In the genomic region with DNA sequence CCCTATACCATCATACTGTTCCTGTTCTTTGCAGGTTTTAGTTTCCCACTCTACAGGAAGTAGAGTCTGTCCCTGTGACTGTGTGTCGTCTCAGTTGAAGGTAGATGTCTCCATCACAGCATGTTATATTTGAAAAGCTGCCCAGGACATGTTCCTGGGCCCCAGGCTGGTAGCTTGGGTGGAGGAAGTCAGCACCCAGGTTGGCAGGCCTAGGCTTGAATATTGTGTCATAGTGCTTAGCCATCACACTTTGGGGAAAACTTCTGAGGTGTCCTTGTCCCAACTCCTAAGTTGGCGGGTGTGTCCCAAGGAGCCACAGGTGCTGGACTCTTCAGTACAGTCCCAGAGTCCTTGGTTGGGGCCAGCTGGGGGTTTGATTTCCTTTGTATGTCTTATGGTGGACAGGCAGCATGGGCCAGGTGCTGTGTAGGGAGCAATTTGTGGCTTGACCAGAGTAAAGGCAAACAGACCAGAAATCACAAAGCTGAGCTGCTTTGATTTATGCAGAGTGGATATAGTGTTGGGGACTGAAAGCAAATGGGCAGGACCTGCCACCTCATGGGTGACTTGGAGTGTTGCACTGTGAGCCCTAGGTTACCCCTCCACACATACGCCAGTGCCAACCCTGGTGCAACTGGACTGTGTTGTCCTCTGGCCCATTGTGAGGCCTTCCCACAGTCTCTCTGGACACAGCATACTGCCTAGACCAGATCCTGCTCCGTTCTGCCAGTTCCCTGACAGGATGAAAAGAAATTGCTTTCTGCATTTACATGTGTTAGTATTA, we compare ENCODE assay signal across 21 mouse cellular contexts. TPM values are rescaled to one million over a fixed set of nuclear protein-coding genes. Genes with fewer than 3 reads are reported as not detected.
A peak's percentile ranks its signal among the peaks of the same experiment; 100 is the strongest.
DNase-seq lines count a peak whose midpoint lies in the region; ATAC-seq and TF ChIP-seq lines count a peak whose summit lies in the region.
"Had no signal": no experiment of that assay in that cellular context is flagged by ENCODE, and none has a peak within 500 bp of the region (broad histone marks: within the 10 kb centered on the region; RNA-seq: fewer than 3 reads in every experiment).

No protein-coding gene starts in this region.

- peaks cover 9% of the 10 kb centered on the region for H3K36me3 ChIP-seq in forebrain, embryonic 16.5 days (ENCODE audit: control insufficient read depth, insufficient read depth)
- peaks cover 37% of the 10 kb centered on the region for H3K36me3 ChIP-seq in forebrain, embryonic 13.5 days (ENCODE audit: poor library complexity, severe bottlenecking)
- H3K36me3 ChIP-seq in hindbrain, postnatal 0 days (ENCODE audit: insufficient read depth, low read length), result peaks cover 16% of the 10 kb centered on the region; the same call in 1 of the 2 replicates
- peaks cover 40% of the 10 kb centered on the region for H3K36me3 ChIP-seq in hindbrain, embryonic 10.5 days
- peaks cover 78% of the 10 kb centered on the region for H3K36me3 ChIP-seq in megakaryocyte, embryonic 14.5 days (replicated peaks; ENCODE audit: low read length)
- H3K36me3 ChIP-seq in stomach, embryonic 16.5 days (ENCODE audit: control insufficient read depth, insufficient read depth, low read length), result no peaks in the 10 kb centered on the region

- no peaks in the 10 kb centered on the region for H3K9me3 ChIP-seq in forebrain, embryonic 16.5 days (ENCODE audit: control insufficient read depth, low read length)
- H3K9me3 ChIP-seq in forebrain, embryonic 13.5 days (replicated peaks), result no peaks in the 10 kb centered on the region
- no peaks in the 10 kb centered on the region for H3K9me3 ChIP-seq in hindbrain, postnatal 0 days (ENCODE audit: low read length)
- no peaks in the 10 kb centered on the region for H3K9me3 ChIP-seq in hindbrain, embryonic 10.5 days
- no peaks in the 10 kb centered on the region for H3K9me3 ChIP-seq in megakaryocyte, embryonic 14.5 days
- H3K9me3 ChIP-seq in stomach, embryonic 16.5 days (replicated peaks; ENCODE audit: control insufficient read depth, low read length), result no peaks in the 10 kb centered on the region
- H3K9me3 ChIP-seq: embryonic facial prominence, embryonic 15.5 days; heart, embryonic 15.5 days; hindbrain, embryonic 12.5 days; kidney, embryonic 15.5 days had no signal

- no peaks in the 10 kb centered on the region; the same call in 1 of the 2 replicates for H3K4me1 ChIP-seq in forebrain, embryonic 16.5 days (replicated peaks; ENCODE audit: control insufficient read depth, insufficient read depth, low read length)
- peaks cover 14% of the 10 kb centered on the region for H3K4me1 ChIP-seq in forebrain, embryonic 13.5 days
- H3K4me1 ChIP-seq in hindbrain, postnatal 0 days (ENCODE audit: insufficient read depth, low read length), result peaks cover 4% of the 10 kb centered on the region; the same call in 1 of the 2 replicates
- peaks cover 36% of the 10 kb centered on the region for H3K4me1 ChIP-seq in hindbrain, embryonic 10.5 days (replicated peaks)
- peaks cover 100% of the 10 kb centered on the region for H3K4me1 ChIP-seq in megakaryocyte, embryonic 14.5 days
- peaks cover 32% of the 10 kb centered on the region for H3K4me1 ChIP-seq in stomach, embryonic 16.5 days (ENCODE audit: control insufficient read depth, insufficient read depth, low read length)

- no peaks in the 10 kb centered on the region for H3K27me3 ChIP-seq in forebrain, embryonic 16.5 days (replicated peaks; ENCODE audit: control insufficient read depth, insufficient read depth, low read length)
- no peaks in the 10 kb centered on the region for H3K27me3 ChIP-seq in forebrain, embryonic 13.5 days
- no peaks in the 10 kb centered on the region for H3K27me3 ChIP-seq in hindbrain, postnatal 0 days (ENCODE audit: insufficient read depth, low read length)
- H3K27me3 ChIP-seq in hindbrain, embryonic 10.5 days (ENCODE audit: insufficient read depth, poor library complexity, severe bottlenecking), result no peaks in the 10 kb centered on the region
- H3K27me3 ChIP-seq in megakaryocyte, embryonic 14.5 days (replicated peaks), result no peaks in the 10 kb centered on the region
- no peaks in the 10 kb centered on the region for H3K27me3 ChIP-seq in stomach, embryonic 16.5 days (ENCODE audit: control insufficient read depth, insufficient read depth, low read length)
- H3K27me3 ChIP-seq: embryonic facial prominence, embryonic 15.5 days; heart, embryonic 15.5 days; hindbrain, embryonic 12.5 days; kidney, embryonic 15.5 days; Patski had no signal

- WGBS in forebrain, embryonic 16.5 days, result 76% methylated on average over 4 of the region's 4 CpGs
- 76% methylated on average over 4 of the region's 4 CpGs for WGBS in forebrain, embryonic 13.5 days
- 67% methylated on average over 4 of the region's 4 CpGs for WGBS in hindbrain, postnatal 0 days
- WGBS in hindbrain, embryonic 10.5 days, result 90% methylated on average over 4 of the region's 4 CpGs
- 70% methylated on average over 4 of the region's 4 CpGs for WGBS in stomach, embryonic 16.5 days

- H3K4me3 ChIP-seq in forebrain, embryonic 16.5 days (replicated peaks; ENCODE audit: low read length), result no peak overlapping the region
- no peak overlapping the region for H3K4me3 ChIP-seq in forebrain, embryonic 13.5 days
- H3K4me3 ChIP-seq in hindbrain, postnatal 0 days (ENCODE audit: low read length), result no peak overlapping the region
- no peak overlapping the region for H3K4me3 ChIP-seq in hindbrain, embryonic 10.5 days
- peak overlapping the region; percentile 31 for H3K4me3 ChIP-seq in megakaryocyte, embryonic 14.5 days (replicated peaks)
- H3K4me3 ChIP-seq in stomach, embryonic 16.5 days (replicated peaks; ENCODE audit: low read length), result no peak overlapping the region
- H3K4me3 ChIP-seq: embryonic facial prominence, embryonic 15.5 days; heart, embryonic 15.5 days; hindbrain, embryonic 12.5 days; kidney, embryonic 15.5 days had no signal

- no peak overlapping the region for H3K4me2 ChIP-seq in forebrain, embryonic 16.5 days (ENCODE audit: low read length)
- H3K4me2 ChIP-seq in forebrain, embryonic 13.5 days, result no peak overlapping the region
- no peak overlapping the region for H3K4me2 ChIP-seq in hindbrain, postnatal 0 days (ENCODE audit: low read depth, low read length)
- no peak overlapping the region for H3K4me2 ChIP-seq in stomach, embryonic 16.5 days (ENCODE audit: low read depth, low read length)
- H3K4me2 ChIP-seq: embryonic facial prominence, embryonic 15.5 days; heart, embryonic 15.5 days; hindbrain, embryonic 12.5 days; kidney, embryonic 15.5 days; midbrain, embryonic 11.5 days had no signal

- TF ChIP-seq CTCF in hindbrain, postnatal 0 days (IDR thresholded peaks at IDR 0.05; ENCODE audit: low read depth), result peak; percentile 28; the same call in 1 of the 2 replicates

- H3K9ac ChIP-seq in forebrain, embryonic 16.5 days (replicated peaks; ENCODE audit: low read depth, low read length), result no peak overlapping the region
- H3K9ac ChIP-seq in forebrain, embryonic 13.5 days, result no peak overlapping the region
- H3K9ac ChIP-seq in hindbrain, postnatal 0 days (replicated peaks; ENCODE audit: low read length), result no peak overlapping the region
- H3K9ac ChIP-seq in stomach, embryonic 16.5 days (ENCODE audit: low read length), result no peak overlapping the region
- H3K9ac ChIP-seq: embryonic facial prominence, embryonic 15.5 days; heart, embryonic 15.5 days; hindbrain, embryonic 12.5 days; kidney, embryonic 15.5 days had no signal

- ATAC-seq in forebrain, embryonic 16.5 days, result peak; percentile 49; the same call in 1 of the 2 replicates
- ATAC-seq in forebrain, embryonic 13.5 days, result no peak
- peak; percentile 48; the same call in 1 of the 2 replicates for ATAC-seq in hindbrain, postnatal 0 days
- no peak for ATAC-seq in megakaryocyte, adult 5-6 weeks (ENCODE audit: poor library complexity, severe bottlenecking)
- no peak for ATAC-seq in stomach, embryonic 16.5 days (ENCODE audit: insufficient read depth, low FRiP score)
- ATAC-seq: activated CD4-positive, CD25-positive, alpha-beta regulatory T cell, adult 4 months; Patski had no signal

- DNase-seq in hindbrain, postnatal 0 days (ENCODE audit: low spot score), result peak; percentile 23
- no peak for DNase-seq in hindbrain, embryonic 10.5 days (ENCODE audit: low spot score)
- DNase-seq: B cell, adult 2 months; cerebellum, adult 9-10 months; gastrocnemius, postnatal 10 days; left cerebral cortex, postnatal 4 days; lung, postnatal 10 days; right cerebral cortex, postnatal 4 days; thymus, postnatal 36 days had no signal

- H3K27ac ChIP-seq in forebrain, embryonic 16.5 days (ENCODE audit: low read length), result no peak overlapping the region
- no peak overlapping the region for H3K27ac ChIP-seq in forebrain, embryonic 13.5 days
- peak overlapping the region; percentile 12; the same call in 1 of the 2 replicates for H3K27ac ChIP-seq in hindbrain, postnatal 0 days
- no peak overlapping the region for H3K27ac ChIP-seq in hindbrain, embryonic 10.5 days
- peak overlapping the region; percentile 68 for H3K27ac ChIP-seq in stomach, embryonic 16.5 days (ENCODE audit: low read length)
- H3K27ac ChIP-seq: embryonic facial prominence, embryonic 15.5 days; heart, embryonic 15.5 days; hindbrain, embryonic 12.5 days; kidney, embryonic 15.5 days had no signal

RNA-seq across cellular contexts. Expression of gene Bicd2, which starts 26.5 kb away (rescaled TPM):
- polyA plus RNA-seq in forebrain, embryonic 16.5 days (2015; fragmentation: Nextera tagmentation; extraction: Ambion mirVana), result 30.1 and 31.5 TPM in 2 replicates
- 24.8 and 26.7 TPM in 2 replicates for polyA plus RNA-seq in forebrain, embryonic 13.5 days (2015; fragmentation: Nextera tagmentation; extraction: Ambion mirVana)
- total RNA-seq in hindbrain, postnatal 0 days (2014; rRNA removed), result 48.2 and 51.2 TPM in 2 replicates
- polyA plus RNA-seq in hindbrain, postnatal 0 days (2015; fragmentation: Nextera tagmentation; extraction: Ambion mirVana), result 23.3 and 25.1 TPM in 2 replicates
- 31.8 and 32.0 TPM in 2 replicates for polyA plus RNA-seq in hindbrain, embryonic 10.5 days (2016; fragmentation: Nextera tagmentation; extraction: Ambion mirVana)
- polyA plus RNA-seq in megakaryocyte, embryonic 14.5 days (2012; ENCODE audit: insufficient read depth, low replicate concordance), result 21.2 and 22.5 TPM in 2 replicates
- 14.9 and 15.3 TPM in 2 replicates for total RNA-seq in megakaryocyte, adult 5-6 weeks (2015)
- total RNA-seq in megakaryocyte, adult 5-6 weeks (2017), result 24.7 and 27.7 TPM in 2 replicates
- polyA plus RNA-seq in stomach, embryonic 16.5 days (2015; fragmentation: Nextera tagmentation; extraction: Ambion mirVana), result 26.5 and 26.7 TPM in 2 replicates

RNA-seq across cellular contexts. Expression of gene Fgd3, which starts 47.7 kb away (rescaled TPM):
- 3.1 and 4.2 TPM in 2 replicates for polyA plus RNA-seq in forebrain, embryonic 16.5 days (2015; fragmentation: Nextera tagmentation; extraction: Ambion mirVana)
- 3.0 and 3.3 TPM in 2 replicates for polyA plus RNA-seq in forebrain, embryonic 13.5 days (2015; fragmentation: Nextera tagmentation; extraction: Ambion mirVana)
- total RNA-seq in hindbrain, postnatal 0 days (2014; rRNA removed), result 6.3 and 8.4 TPM in 2 replicates
- polyA plus RNA-seq in hindbrain, postnatal 0 days (2015; fragmentation: Nextera tagmentation; extraction: Ambion mirVana), result 1.6 TPM in 2 replicates
- polyA plus RNA-seq in hindbrain, embryonic 10.5 days (2016; fragmentation: Nextera tagmentation; extraction: Ambion mirVana), result 0.98 TPM in 2 replicates
- 9.1 and 10.4 TPM in 2 replicates for polyA plus RNA-seq in megakaryocyte, embryonic 14.5 days (2012; ENCODE audit: insufficient read depth, low replicate concordance)
- total RNA-seq in megakaryocyte, adult 5-6 weeks (2015), result 10.7 and 12.2 TPM in 2 replicates
- 26.1 and 30.9 TPM in 2 replicates for total RNA-seq in megakaryocyte, adult 5-6 weeks (2017)
- polyA plus RNA-seq in stomach, embryonic 16.5 days (2015; fragmentation: Nextera tagmentation; extraction: Ambion mirVana), result 0.40 and 0.51 TPM in 2 replicates

RNA-seq across cellular contexts. Expression of gene Ippk, which starts 53.2 kb away (rescaled TPM):
- 16.9 and 17.3 TPM in 2 replicates for polyA plus RNA-seq in forebrain, embryonic 16.5 days (2015; fragmentation: Nextera tagmentation; extraction: Ambion mirVana)
- 14.1 and 16.1 TPM in 2 replicates for polyA plus RNA-seq in forebrain, embryonic 13.5 days (2015; fragmentation: Nextera tagmentation; extraction: Ambion mirVana)
- 9.2 and 11.9 TPM in 2 replicates for total RNA-seq in hindbrain, postnatal 0 days (2014; rRNA removed)
- 10.2 and 10.8 TPM in 2 replicates for polyA plus RNA-seq in hindbrain, postnatal 0 days (2015; fragmentation: Nextera tagmentation; extraction: Ambion mirVana)
- polyA plus RNA-seq in hindbrain, embryonic 10.5 days (2016; fragmentation: Nextera tagmentation; extraction: Ambion mirVana), result 19.5 and 20.0 TPM in 2 replicates
- 1.4 TPM in 1 of 2 replicates, not detected in the other for polyA plus RNA-seq in megakaryocyte, embryonic 14.5 days (2012; ENCODE audit: insufficient read depth, low replicate concordance)
- 2.5 and 3.1 TPM in 2 replicates for total RNA-seq in megakaryocyte, adult 5-6 weeks (2015)
- 5.9 and 7.4 TPM in 2 replicates for total RNA-seq in megakaryocyte, adult 5-6 weeks (2017)
- 20.0 and 20.8 TPM in 2 replicates for polyA plus RNA-seq in stomach, embryonic 16.5 days (2015; fragmentation: Nextera tagmentation; extraction: Ambion mirVana)

Comparison
In these comparisons a context has a peak if more than half of its experiments do, and no peak if none do; other contexts are left out.
1. ATAC-seq: peak in forebrain, embryonic 16.5 days (single experiment) and hindbrain, postnatal 0 days (single experiment); none in forebrain, embryonic 13.5 days (single experiment), megakaryocyte, adult 5-6 weeks (single experiment) and stomach, embryonic 16.5 days (single experiment).
2. H3K27ac ChIP-seq: peak in hindbrain, postnatal 0 days (single experiment) and stomach, embryonic 16.5 days (single experiment); none in forebrain, embryonic 16.5 days (single experiment), forebrain, embryonic 13.5 days (single experiment) and hindbrain, embryonic 10.5 days (single experiment).